In genomic region chr11:87591526-87592353, GRCm38 (mm10) we compare ENCODE assay signal across 8 mouse cellular contexts. TPM values are rescaled to one million over a fixed set of nuclear protein-coding genes. Genes with fewer than 3 reads are reported as not detected.
DNase-seq lines count a peak whose midpoint lies in the region; ATAC-seq and TF ChIP-seq lines count a peak whose summit lies in the region.

TSS of gene Mtmr4 (plus strand) at chr11:87592162.

- H3K27ac ChIP-seq in ES-Bruce4 (ENCODE audit: insufficient read depth, low read length) = peak within 1 kb of the TSS; percentile 52
- peak within 1 kb of the TSS; percentile 90 for H3K27ac ChIP-seq in forebrain, embryonic 13.5 days
- H3K27ac ChIP-seq in neural tube, embryonic 15.5 days (replicated peaks) = peak within 1 kb of the TSS; percentile 95

- no peak for TF ChIP-seq CTCF in ES-Bruce4 (IDR thresholded peaks at IDR 0.05; ENCODE audit: low read depth, low read length)

- H3K9ac ChIP-seq in ES-Bruce4 (ENCODE audit: low read depth, poor library complexity, severe bottlenecking) = peak within 1 kb of the TSS; percentile 97
- peak within 1 kb of the TSS; percentile 87 for H3K9ac ChIP-seq in forebrain, embryonic 13.5 days
- peak within 1 kb of the TSS; percentile 85 for H3K9ac ChIP-seq in neural tube, embryonic 15.5 days (replicated peaks)

- H3K4me1 ChIP-seq in ES-Bruce4 (ENCODE audit: control insufficient read depth, insufficient read depth, low read length) = no peaks in the 10 kb centered on the region
- peaks cover 57% of the 10 kb centered on the region for H3K4me1 ChIP-seq in forebrain, embryonic 13.5 days
- peaks cover 64% of the 10 kb centered on the region for H3K4me1 ChIP-seq in neural tube, embryonic 15.5 days

- H3K4me3 ChIP-seq in ES-Bruce4 (ENCODE audit: low read depth, low read length) = peak within 1 kb of the TSS; percentile 94
- H3K4me3 ChIP-seq in forebrain, embryonic 13.5 days = peak within 1 kb of the TSS; percentile 80
- peak within 1 kb of the TSS; percentile 78 for H3K4me3 ChIP-seq in neural tube, embryonic 15.5 days (replicated peaks)

- no peaks in the 10 kb centered on the region for H3K36me3 ChIP-seq in ES-Bruce4 (ENCODE audit: control insufficient read depth, insufficient read depth, low read length, poor library complexity, severe bottlenecking)
- H3K36me3 ChIP-seq in forebrain, embryonic 13.5 days (ENCODE audit: poor library complexity, severe bottlenecking) = peaks cover 4% of the 10 kb centered on the region; the same call in 1 of the 2 replicates
- peaks cover 7% of the 10 kb centered on the region; the same call in 1 of the 2 replicates for H3K36me3 ChIP-seq in neural tube, embryonic 15.5 days

- ATAC-seq in cerebellum, adult (ENCODE audit: insufficient number of reproducible peaks, low FRiP score, low TSS enrichment) = peak; percentile 94
- peak; percentile 98 for ATAC-seq in forebrain, embryonic 13.5 days
- ATAC-seq in neural tube, embryonic 15.5 days (ENCODE audit: low FRiP score) = peak; percentile 96

- peak; percentile 100 for DNase-seq in heart, postnatal 10 days
- peak; percentile 100 for DNase-seq in layer of hippocampus, adult 11-12 months (ENCODE audit: low spot score)
- DNase-seq in lung, adult 18-20 months = peak; percentile 100
- DNase-seq in testis, postnatal 14 days (ENCODE audit: low spot score) = peak; percentile 100

- no peaks in the 10 kb centered on the region for H3K9me3 ChIP-seq in ES-Bruce4 (replicated peaks; ENCODE audit: control insufficient read depth, insufficient read depth, low read length, poor library complexity, severe bottlenecking)
- no peaks in the 10 kb centered on the region for H3K9me3 ChIP-seq in forebrain, embryonic 13.5 days (replicated peaks)
- H3K9me3 ChIP-seq in neural tube, embryonic 15.5 days (replicated peaks) = no peaks in the 10 kb centered on the region

- intact Hi-C loops in heart, postnatal 10 days (cut with DNase I) = no loop called here

- H3K4me2 ChIP-seq in forebrain, embryonic 13.5 days = peak within 1 kb of the TSS; percentile 91
- H3K4me2 ChIP-seq in neural tube, embryonic 15.5 days = peak within 1 kb of the TSS; percentile 94

- TF ChIP-seq EP300 in ES-Bruce4 (IDR thresholded peaks at IDR 0.05; ENCODE audit: insufficient read depth, low read depth, low read length) = no peak

- peak; percentile 92 for TF ChIP-seq POLR2A in ES-Bruce4 (IDR thresholded peaks at IDR 0.05; ENCODE audit: insufficient read depth, low read length)

- under 1% methylated on average over 60 of the region's 61 CpGs for WGBS in forebrain, embryonic 13.5 days
- under 1% methylated on average over 61 of the region's 61 CpGs for WGBS in neural tube, embryonic 15.5 days

- no peaks in the 10 kb centered on the region for H3K27me3 ChIP-seq in ES-Bruce4 (ENCODE audit: control insufficient read depth, insufficient read depth, low read length, poor library complexity, severe bottlenecking)
- H3K27me3 ChIP-seq in forebrain, embryonic 13.5 days = no peaks in the 10 kb centered on the region
- H3K27me3 ChIP-seq in neural tube, embryonic 15.5 days (replicated peaks) = no peaks in the 10 kb centered on the region

RNA-seq across cellular contexts. Expression of gene Mtmr4, which starts in this region (rescaled TPM):
- 47.7 and 50.4 TPM in 2 replicates for polyA plus RNA-seq in ES-Bruce4 (2011; ENCODE audit: insufficient read depth, insufficient read length, low read depth, missing spikeins)
- polyA plus RNA-seq in forebrain, embryonic 13.5 days (2015; fragmentation: Nextera tagmentation; extraction: Ambion mirVana) = 49.2 and 54.6 TPM in 2 replicates
- 10 to 100 TPM; 14.5 to 15.1 TPM for total RNA-seq in heart, postnatal 10 days (2021)
- 41.0 and 42.8 TPM in 2 replicates for polyA plus RNA-seq in neural tube, embryonic 15.5 days (2015; fragmentation: Nextera tagmentation; extraction: Ambion mirVana)

Comparison
In these comparisons a context has a peak if more than half of its experiments do, and no peak if none do; other contexts are left out.
1. Peak in every context shown above with its lines: DNase-seq, ATAC-seq, H3K4me3 ChIP-seq and H3K27ac ChIP-seq.